Mouse (Mus musculus) brain, embryonic 14.5 days (tissue): ENCODE data around the gene Adamtsl5.

Source experiments
- CTCF ChIP-seq: fragments of 200-500 bp; IDR thresholded peaks from 2 replicates; pipeline ENCODE4 v1.5.1; 2012; ENCODE audit warnings: inconsistent platforms, mild to moderate bottlenecking, moderate library complexity, borderline replicate concordance; ENCODE audit not compliant: insufficient read depth, insufficient read length; ENCODE audit errors: extremely low read depth
- POLR2A ChIP-seq: fragments of 200-500 bp; IDR thresholded peaks from 2 replicates; pipeline ENCODE4 v1.6.1; 2012; ENCODE audit warnings: mild to moderate bottlenecking, inconsistent platforms, borderline replicate concordance; ENCODE audit not compliant: poor library complexity, insufficient read depth, insufficient read length, severe bottlenecking; ENCODE audit errors: extremely low read depth

DNA sequence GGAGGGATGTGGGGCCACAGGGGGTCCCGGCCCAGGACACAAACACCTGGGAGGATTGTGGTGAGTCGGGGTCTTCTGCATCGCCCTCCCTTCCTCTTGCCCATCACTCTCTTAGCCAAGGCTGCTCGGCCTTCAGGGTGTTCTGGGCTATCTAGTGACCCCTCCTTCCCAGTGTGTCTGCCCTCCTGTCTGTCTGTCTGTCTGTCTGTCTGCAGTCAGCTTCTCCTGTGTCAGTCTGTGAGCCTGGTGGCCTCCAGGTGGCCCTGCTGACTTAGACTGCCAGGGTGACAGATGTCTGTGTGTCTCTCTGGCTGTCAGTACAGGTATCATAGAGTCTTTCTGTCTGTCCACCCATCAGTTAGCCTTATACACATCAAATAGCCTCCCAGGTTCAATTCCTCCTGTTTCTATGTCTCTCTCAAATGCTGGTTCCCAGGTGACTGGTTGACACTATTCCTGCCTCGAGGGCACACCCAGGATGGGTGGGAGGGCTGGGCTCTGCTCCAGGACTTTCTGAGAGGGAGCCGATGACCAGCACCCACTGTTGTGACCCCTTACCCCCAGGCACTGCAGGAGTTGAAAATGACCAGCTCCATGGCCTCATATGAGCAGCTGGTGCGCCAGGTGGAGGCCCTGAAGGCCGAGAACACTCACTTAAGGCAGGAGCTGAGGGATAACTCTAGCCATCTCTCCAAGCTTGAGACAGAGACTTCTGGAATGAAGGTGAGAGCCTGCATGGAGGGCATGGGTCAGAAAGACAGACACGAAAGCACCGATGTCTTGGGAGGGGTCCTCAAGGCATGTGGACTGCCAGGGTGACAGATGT lies 46.7 kb downstream of the Adamtsl5 start:
- TF ChIP-seq CTCF (no peak), POLR2A (no peak)
